Mouse (Mus musculus) neural tube, embryonic 15.5 days (tissue): ENCODE results near the gene Cmas. TPM values are rescaled to one million over a fixed set of nuclear protein-coding genes. Genes with fewer than 3 reads are reported as not detected.

ENCODE experiments used
- ATAC-seq: fragments of 200-750 bp; cut with Nextera tagmentation; 2 replicates; pipeline ENCODE4 v1.8.0; 2017; ENCODE audit warnings: mild to moderate bottlenecking, moderate TSS enrichment, moderate library complexity; ENCODE audit not compliant: low FRiP score
- H3K27ac ChIP-seq: fragments of 300-500 bp; sonication (generic); replicated peaks from 2 replicates; pipeline ENCODE4 v1.5.1; 2015; ENCODE audit warnings: mild to moderate bottlenecking, inconsistent platforms
- H3K27me3 ChIP-seq: fragments of 300-500 bp; sonication (generic); replicated peaks from 2 replicates; pipeline ENCODE4 v1.6.1; 2015; ENCODE audit warnings: inconsistent platforms
- H3K36me3 ChIP-seq: fragments of 300-500 bp; sonication (generic); 2 replicates; pipeline ENCODE4 v1.6.1; 2015; ENCODE audit warnings: inconsistent platforms
- H3K4me1 ChIP-seq: fragments of 300-500 bp; sonication (generic); 2 replicates; pipeline ENCODE4 v1.6.1; 2015; ENCODE audit warnings: inconsistent platforms
- H3K4me2 ChIP-seq: fragments of 300-500 bp; sonication (generic); 2 replicates; pipeline ENCODE4 v1.6.1; 2015; ENCODE audit warnings: inconsistent platforms, mild to moderate bottlenecking, moderate library complexity
- H3K4me3 ChIP-seq: fragments of 300-500 bp; sonication (generic); replicated peaks from 2 replicates; pipeline ENCODE4 v1.5.1; 2015; ENCODE audit warnings: mild to moderate bottlenecking, inconsistent platforms
- H3K9ac ChIP-seq: fragments of 300-500 bp; sonication (generic); replicated peaks from 2 replicates; pipeline ENCODE4 v1.6.1; 2015; ENCODE audit warnings: mild to moderate bottlenecking, inconsistent platforms
- H3K9me3 ChIP-seq: fragments of 300-500 bp; sonication (generic); replicated peaks from 2 replicates; pipeline ENCODE4 v1.6.1; 2016; ENCODE audit warnings: inconsistent platforms
- WGBS: fragments of 180-500 bp; shearing (Covaris S2); methylation state at CpG from one replicate; pipeline ENCODE4 v1.1.7; 2015; ENCODE audit warnings: mixed read lengths; 5-methylcytosine and 5-hydroxymethylcytosine counted together
- polyA plus RNA-seq: library from polyadenylated mRNA; unstranded; fragments of >200 nt; fragmentation: Nextera tagmentation; extraction: Ambion mirVana; gene quantifications from 2 replicates; pipeline ENCODE4 v1.2.1, GENCODE M21; 2015

The Cmas gene
- polyA plus RNA-seq, 1 experiment from 2014 or later = 177 TPM

DNA sequence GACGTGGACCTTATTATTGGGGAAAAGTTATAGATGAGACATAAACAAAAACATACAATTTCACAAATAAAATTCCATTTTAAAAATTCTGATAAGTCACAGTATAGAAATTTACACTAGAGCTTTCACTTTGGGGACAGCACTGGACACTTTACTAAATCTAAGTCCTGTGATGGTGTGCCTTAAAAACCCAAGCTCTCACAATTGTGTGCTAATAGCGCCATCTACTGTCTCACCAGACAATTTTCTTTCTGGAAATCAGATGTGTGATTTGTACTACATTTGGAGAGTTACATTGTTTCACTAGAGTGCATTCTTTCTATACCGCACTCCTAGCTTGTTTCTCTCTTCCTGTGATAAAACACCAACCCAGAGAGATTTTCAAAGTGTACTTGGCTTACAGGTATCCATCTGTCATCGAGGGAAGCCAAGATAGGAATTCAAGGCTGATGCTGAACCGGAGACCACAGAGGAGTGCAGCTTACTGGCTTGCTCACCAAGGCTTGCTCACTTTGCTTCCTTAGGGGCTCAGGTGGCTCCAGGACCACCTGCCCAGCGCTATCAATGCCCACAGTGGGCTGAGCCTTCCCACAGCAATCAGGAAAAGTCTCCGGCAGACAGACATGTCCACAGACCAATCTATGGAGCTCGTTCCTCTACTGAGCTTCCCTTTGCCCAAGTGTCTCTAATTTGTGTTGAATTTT lies 21.0 kb upstream of the Cmas start:
- Histone ChIP-seq H3K4me1 (no peaks in the 10 kb centered on the region), H3K9me3 (no peaks in the 10 kb centered on the region), H3K4me2 (no peak overlapping the region), H3K27ac (no peak overlapping the region), H3K4me3 (no peak overlapping the region), H3K27me3 (no peaks in the 10 kb centered on the region), H3K36me3 (no peaks in the 10 kb centered on the region), H3K9ac (no peak overlapping the region)
- WGBS = 53% methylated on average over 8 of the region's 8 CpGs
- peak; percentile 35; the same call in 1 of the 2 replicates for ATAC-seq

DNA sequence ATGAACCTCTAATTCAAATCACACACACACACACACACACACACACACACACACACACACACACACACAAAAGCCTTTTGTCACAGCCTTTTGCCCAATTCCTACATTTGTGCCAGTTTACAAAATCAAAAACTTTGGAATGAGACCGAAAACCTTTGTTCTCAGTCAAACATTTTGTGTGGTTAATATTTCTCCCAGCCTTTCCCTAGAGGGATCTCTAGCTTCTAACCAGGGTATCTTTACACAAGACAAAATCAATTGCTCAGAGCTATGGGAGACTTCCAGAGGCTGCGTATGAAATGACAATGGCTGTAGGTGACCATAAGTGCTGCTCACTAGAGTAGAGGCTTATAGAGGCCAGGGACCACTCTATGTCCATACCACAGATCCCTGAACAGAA lies 18.3 kb upstream of the Cmas start:
- Histone ChIP-seq H3K4me3 (no peak overlapping the region), H3K27ac (no peak overlapping the region), H3K9ac (no peak overlapping the region), H3K36me3 (no peaks in the 10 kb centered on the region), H3K4me1 (no peaks in the 10 kb centered on the region), H3K9me3 (no peaks in the 10 kb centered on the region), H3K4me2 (no peak overlapping the region), H3K27me3 (no peaks in the 10 kb centered on the region)
- no peak for ATAC-seq
- 93% methylated on average over 2 of the region's 2 CpGs for WGBS

DNA sequence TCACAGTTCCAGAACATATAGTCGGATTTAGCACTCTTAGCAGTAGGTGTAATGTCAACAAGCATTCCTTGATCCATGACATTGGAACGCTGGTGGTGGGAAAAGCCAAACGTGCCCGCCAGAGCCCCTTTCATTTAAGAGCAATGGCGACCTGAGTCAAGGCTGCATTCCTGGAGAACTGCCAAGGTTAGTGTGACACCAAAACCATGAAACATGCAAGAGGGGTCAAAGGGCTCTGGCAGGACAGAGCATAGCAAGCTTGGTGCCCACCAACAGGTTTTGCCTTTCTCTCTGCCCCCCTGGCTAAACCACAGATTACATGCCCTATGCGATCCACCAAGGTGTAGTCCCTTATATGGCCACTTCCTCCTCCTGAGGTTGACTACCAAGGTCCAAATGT lies 17.8 kb upstream of the Cmas start:
- WGBS = 84% methylated on average over 6 of the region's 6 CpGs
- H3K4me2 ChIP-seq = no peak overlapping the region
- H3K27ac ChIP-seq = no peak overlapping the region
- no peaks in the 10 kb centered on the region for H3K4me1 ChIP-seq
- no peaks in the 10 kb centered on the region for H3K27me3 ChIP-seq
- ATAC-seq = no peak
- no peak overlapping the region for H3K4me3 ChIP-seq
- H3K9me3 ChIP-seq = no peaks in the 10 kb centered on the region
- H3K9ac ChIP-seq = no peak overlapping the region
- H3K36me3 ChIP-seq = no peaks in the 10 kb centered on the region

DNA sequence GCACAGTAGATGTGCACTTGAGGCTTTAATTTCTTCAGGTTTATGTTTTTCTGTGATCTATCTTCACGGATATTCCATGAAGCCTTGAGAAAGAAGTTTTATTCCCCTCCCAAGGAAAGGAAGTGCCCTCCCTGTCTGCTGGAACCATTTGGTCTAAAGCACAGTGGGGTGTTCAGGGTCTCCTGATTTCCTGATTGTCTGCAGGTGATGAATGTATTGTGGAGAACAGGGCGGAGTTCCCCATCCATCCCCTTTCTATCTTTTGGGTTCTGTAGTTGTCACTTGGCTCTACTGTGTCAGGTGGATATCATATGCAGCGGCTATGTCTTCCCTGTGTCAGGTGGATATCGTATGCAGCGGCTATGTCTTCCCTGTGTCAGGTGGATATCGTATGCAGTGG lies 14.7 kb upstream of the Cmas start:
- ATAC-seq = no peak
- no peak overlapping the region for H3K4me3 ChIP-seq
- WGBS = 88% methylated on average over 6 of the region's 6 CpGs

DNA sequence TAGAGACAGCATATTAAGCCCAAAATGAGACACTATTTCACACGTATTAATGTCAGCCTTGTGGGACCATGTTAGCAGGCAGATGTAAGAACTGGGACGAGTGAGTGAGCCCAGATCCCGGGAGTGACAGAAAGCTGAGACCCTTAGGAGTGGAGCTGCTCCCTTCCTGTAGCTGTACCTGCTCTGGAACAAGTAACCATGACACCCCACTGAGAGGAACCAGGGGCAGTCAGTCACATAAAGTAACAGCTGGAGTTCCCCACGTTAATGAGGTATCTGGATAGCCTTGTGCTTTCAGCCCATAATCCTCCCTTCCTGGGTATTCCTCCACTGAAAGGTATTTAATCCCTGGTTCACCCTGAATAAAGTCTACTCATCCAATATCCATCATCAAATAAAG lies 13.3 kb upstream of the Cmas start:
- no peak for ATAC-seq
- WGBS = 72% methylated on average over 4 of the region's 4 CpGs
- no peak overlapping the region for H3K27ac ChIP-seq

More for the DNA sequence above, 14.7 kb upstream of the Cmas start:
- H3K27me3 ChIP-seq = no peaks in the 10 kb centered on the region
- H3K27ac ChIP-seq = no peak overlapping the region
- H3K4me1 ChIP-seq = no peaks in the 10 kb centered on the region
- H3K9ac ChIP-seq = no peak overlapping the region
- no peaks in the 10 kb centered on the region for H3K9me3 ChIP-seq
- no peak overlapping the region for H3K4me2 ChIP-seq
- H3K36me3 ChIP-seq = no peaks in the 10 kb centered on the region

DNA sequence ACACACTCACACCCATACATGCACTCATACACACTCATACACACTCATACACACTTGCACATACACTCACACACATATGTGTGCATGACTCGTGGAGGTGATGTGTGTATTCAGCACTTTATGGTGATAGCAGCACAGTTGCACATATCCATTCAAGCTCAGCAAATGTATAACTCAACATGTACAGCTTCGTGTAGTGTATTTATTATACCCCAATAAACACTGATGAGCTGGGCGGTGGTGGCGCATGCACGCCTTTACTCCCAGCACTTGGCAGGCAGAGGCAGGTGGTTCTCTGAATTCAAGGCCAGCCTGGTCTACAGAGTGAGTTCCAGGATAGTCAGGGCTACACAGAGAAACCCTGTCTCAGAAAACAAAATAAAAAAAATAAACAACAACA lies 11.0 kb upstream of the Cmas start:
- Histone ChIP-seq H3K4me2 (no peak overlapping the region), H3K36me3 (no peaks in the 10 kb centered on the region), H3K4me1 (no peaks in the 10 kb centered on the region), H3K27me3 (no peaks in the 10 kb centered on the region), H3K4me3 (no peak overlapping the region), H3K9me3 (no peaks in the 10 kb centered on the region), H3K27ac (no peak overlapping the region), H3K9ac (no peak overlapping the region)
- ATAC-seq = no peak
- WGBS = 84% methylated on average over 5 of the region's 5 CpGs

More for the DNA sequence above, 13.3 kb upstream of the Cmas start:
- no peak overlapping the region for H3K9ac ChIP-seq
- H3K27me3 ChIP-seq = no peaks in the 10 kb centered on the region
- H3K4me3 ChIP-seq = no peak overlapping the region
- H3K36me3 ChIP-seq = no peaks in the 10 kb centered on the region
- no peaks in the 10 kb centered on the region for H3K4me1 ChIP-seq
- no peak overlapping the region for H3K4me2 ChIP-seq
- H3K9me3 ChIP-seq = no peaks in the 10 kb centered on the region

DNA sequence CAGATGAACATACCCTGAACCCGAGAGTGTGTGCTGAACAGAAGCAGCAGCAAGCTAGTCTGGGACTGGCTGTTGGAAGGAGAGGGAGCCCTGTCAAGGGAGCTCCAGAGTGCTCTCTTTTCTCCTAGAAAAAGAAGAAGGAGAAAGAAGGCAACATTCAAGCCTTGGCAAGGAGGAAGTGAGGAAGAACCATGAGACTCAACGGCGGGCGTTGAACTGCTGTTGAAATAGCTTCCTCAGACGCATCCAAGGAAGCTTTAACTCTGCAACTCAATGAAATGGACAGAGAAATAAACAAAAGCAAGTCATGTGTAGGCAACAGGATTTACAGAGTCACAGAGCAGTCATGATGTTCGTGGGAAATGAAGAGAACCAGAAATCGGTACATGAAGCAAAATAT lies 9.7 kb upstream of the Cmas start:
- H3K9ac ChIP-seq = no peak overlapping the region
- H3K9me3 ChIP-seq = no peaks in the 10 kb centered on the region
- no peaks in the 10 kb centered on the region for H3K4me1 ChIP-seq
- WGBS = 80% methylated on average over 7 of the region's 7 CpGs
- H3K36me3 ChIP-seq = no peaks in the 10 kb centered on the region
- no peak overlapping the region for H3K4me2 ChIP-seq
- no peaks in the 10 kb centered on the region for H3K27me3 ChIP-seq
- no peak overlapping the region for H3K27ac ChIP-seq
- ATAC-seq = no peak
- H3K4me3 ChIP-seq = no peak overlapping the region

DNA sequence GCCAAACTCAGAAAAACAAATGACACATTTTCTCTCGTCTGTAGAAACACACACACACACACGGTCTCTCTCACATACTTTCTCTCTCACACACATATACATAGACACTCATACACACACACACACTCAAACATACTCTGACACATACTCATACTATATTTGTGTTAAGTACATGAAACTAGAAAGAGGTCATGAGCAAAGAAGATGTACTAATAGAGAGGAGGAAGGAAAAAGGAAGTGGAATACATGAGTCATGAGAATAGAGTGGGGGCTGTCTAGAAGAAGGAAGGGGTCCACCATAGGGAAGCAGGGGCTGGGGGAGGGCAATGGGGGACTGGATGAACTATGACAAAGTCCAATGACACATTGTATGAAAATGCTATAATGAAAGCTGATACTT lies 9.3 kb upstream of the Cmas start:
- no peaks in the 10 kb centered on the region for H3K36me3 ChIP-seq
- ATAC-seq = no peak
- H3K4me2 ChIP-seq = no peak overlapping the region
- H3K4me3 ChIP-seq = no peak overlapping the region
- no peak overlapping the region for H3K9ac ChIP-seq
- H3K27ac ChIP-seq = no peak overlapping the region
- WGBS = 90% methylated on average over 2 of the region's 2 CpGs
- H3K27me3 ChIP-seq = no peaks in the 10 kb centered on the region
- no peaks in the 10 kb centered on the region for H3K9me3 ChIP-seq
- H3K4me1 ChIP-seq = no peaks in the 10 kb centered on the region

DNA sequence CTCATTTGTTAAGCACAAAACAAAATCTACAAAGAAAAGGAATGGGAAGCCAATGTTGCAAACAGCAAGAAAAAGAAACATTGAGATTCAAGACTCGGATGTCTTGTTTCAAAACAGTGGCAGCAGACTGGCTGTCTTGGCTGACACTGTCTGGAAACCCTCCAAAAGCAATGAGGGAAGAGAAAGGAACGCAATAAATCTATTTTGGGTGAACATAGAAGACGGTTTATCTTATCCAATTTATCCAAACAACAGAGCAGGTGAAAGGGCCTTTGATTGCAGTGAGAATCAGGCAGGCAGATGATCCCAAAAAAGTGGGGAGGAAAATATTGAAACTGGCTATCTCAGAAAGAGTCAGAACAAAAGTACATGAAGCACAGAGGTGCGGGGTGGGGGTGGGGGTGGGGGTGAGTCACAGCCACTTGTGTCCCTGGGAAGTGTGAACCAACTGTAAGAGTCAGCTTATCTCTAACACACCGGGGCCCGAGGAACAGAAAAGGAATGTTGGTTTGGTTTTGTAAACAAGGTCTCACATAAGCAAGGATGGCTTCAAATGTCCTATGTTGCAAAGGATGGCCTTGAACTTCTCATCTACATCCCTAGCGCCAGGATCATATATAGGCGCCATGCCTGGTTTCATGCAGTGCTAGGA lies 8.3 kb upstream of the Cmas start:
- H3K4me1 ChIP-seq = no peaks in the 10 kb centered on the region
- H3K27ac ChIP-seq = no peak overlapping the region
- no peak overlapping the region for H3K4me2 ChIP-seq
- no peak overlapping the region for H3K9ac ChIP-seq
- no peaks in the 10 kb centered on the region for H3K27me3 ChIP-seq
- 76% methylated on average over 8 of the region's 8 CpGs for WGBS
- H3K9me3 ChIP-seq = no peaks in the 10 kb centered on the region
- H3K36me3 ChIP-seq = no peaks in the 10 kb centered on the region
- H3K4me3 ChIP-seq = no peak overlapping the region
- ATAC-seq = no peak

DNA sequence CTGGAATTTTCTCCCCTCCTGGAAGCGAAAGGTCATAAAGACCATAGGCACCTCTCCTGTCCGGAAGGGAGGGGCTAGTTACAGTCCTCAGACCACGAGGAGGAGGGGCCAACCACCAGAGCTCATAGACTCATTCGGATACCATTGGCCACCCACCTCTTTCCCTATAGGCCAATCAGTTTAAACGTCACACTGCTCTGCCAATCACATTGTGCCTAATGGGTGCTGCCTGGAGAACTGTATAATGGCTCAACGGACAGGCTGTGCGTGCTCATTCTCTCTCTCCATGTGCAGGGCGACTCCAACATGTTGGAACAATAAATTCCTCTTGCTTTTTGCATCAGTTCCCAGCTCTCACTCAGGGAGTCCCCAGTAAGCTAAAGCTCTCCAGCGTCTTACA lies 5.1 kb upstream of the Cmas start:
- Histone ChIP-seq H3K27ac (peak overlapping the region; percentile 38; the same call in 1 of the 2 replicates), H3K4me1 (no peaks in the 10 kb centered on the region), H3K36me3 (no peaks in the 10 kb centered on the region), H3K9me3 (no peaks in the 10 kb centered on the region), H3K27me3 (peaks cover 3% of the 10 kb centered on the region; the same call in 1 of the 2 replicates), H3K9ac (no peak overlapping the region), H3K4me2 (peak overlapping the region; percentile 32), H3K4me3 (peak overlapping the region; percentile 14; the same call in 1 of the 2 replicates)
- peak; percentile 81 for ATAC-seq
- 40% methylated on average over 9 of the region's 9 CpGs for WGBS

DNA sequence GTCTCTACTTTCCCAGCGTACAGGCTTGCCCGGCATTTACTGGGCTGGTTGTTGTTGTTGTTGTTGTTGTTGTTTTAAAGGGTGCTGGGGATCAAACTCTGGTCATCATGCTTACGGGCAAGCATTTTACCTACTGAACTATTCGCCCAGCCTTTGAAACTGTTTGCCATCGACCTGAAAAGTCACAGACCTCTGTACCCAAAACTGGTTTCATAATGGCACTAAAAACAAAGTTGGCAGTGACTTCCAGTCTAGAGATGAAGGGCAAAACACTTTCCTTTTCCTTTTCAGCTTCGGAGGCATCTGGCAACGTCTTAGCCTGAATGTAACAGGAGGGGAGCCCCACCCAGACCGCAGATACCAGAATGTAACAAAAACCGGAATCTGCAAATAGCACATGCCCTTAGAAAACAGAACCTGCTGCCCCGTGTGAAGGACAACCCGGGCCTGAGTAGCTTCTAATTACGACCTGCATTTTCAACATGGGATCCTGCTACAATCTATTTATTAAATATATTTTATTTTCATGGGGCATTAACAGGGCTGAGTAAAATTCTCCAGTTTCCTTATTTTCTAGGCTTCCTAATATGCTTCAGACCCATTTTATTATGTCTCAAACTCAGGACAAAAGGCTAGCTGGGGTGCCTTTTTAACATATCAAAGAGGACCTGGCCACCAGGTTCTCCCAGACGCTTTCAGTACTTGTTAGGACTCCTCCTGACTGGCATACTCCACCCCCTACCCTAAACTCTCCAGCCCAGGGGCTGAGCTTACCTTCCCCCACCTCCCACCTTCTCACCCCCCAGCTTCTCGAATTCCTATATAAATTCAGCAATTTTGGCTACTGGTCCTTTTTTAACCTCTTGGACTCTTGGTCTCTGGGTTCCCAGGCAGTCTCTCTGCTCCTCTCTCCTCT lies 3.9 kb upstream of the Cmas start:
- Histone ChIP-seq H3K36me3 (no peaks in the 10 kb centered on the region), H3K4me3 (no peak overlapping the region), H3K4me1 (peaks cover 1% of the 10 kb centered on the region), H3K9me3 (no peaks in the 10 kb centered on the region), H3K9ac (no peak overlapping the region), H3K27ac (no peak overlapping the region), H3K27me3 (peaks cover 3% of the 10 kb centered on the region; the same call in 1 of the 2 replicates), H3K4me2 (no peak overlapping the region)
- no peak for ATAC-seq
- 38% methylated on average over 14 of the region's 14 CpGs for WGBS
